Mouse (Mus musculus) neural tube, embryonic 12.5 days (tissue): ENCODE data around the gene Lrrc45. TPM values are rescaled to one million over a fixed set of nuclear protein-coding genes. Genes with fewer than 3 reads are reported as not detected.
"Not testable (repeated sequence)": the region's sequence is repeated elsewhere in the genome, so short reads cannot be mapped to it uniquely, and the experiment has no call there.

Experiments used
- ATAC-seq: fragments of 200-750 bp; cut with Nextera tagmentation; 2 replicates; pipeline ENCODE4 v1.8.0; 2017; ENCODE audit warnings: low read depth, mild to moderate bottlenecking, moderate TSS enrichment, moderate library complexity; ENCODE audit not compliant: low FRiP score
- H3K27ac ChIP-seq: fragments of 300-500 bp; sonication (generic); 2 replicates; pipeline ENCODE4 v1.5.1; 2016
- H3K27me3 ChIP-seq: fragments of 300-500 bp; sonication (generic); replicated peaks from 2 replicates; pipeline ENCODE4 v1.6.1; 2016; ENCODE audit warnings: mild to moderate bottlenecking
- H3K36me3 ChIP-seq: fragments of 300-500 bp; sonication (generic); 2 replicates; pipeline ENCODE4 v1.6.1; 2016; ENCODE audit warnings: mild to moderate bottlenecking
- H3K4me1 ChIP-seq: fragments of 300-500 bp; sonication (generic); 2 replicates; pipeline ENCODE4 v1.6.1; 2016
- H3K4me2 ChIP-seq: fragments of 300-500 bp; sonication (generic); replicated peaks from 2 replicates; pipeline ENCODE4 v1.6.1; 2016; ENCODE audit warnings: mild to moderate bottlenecking
- H3K4me3 ChIP-seq: fragments of 300-500 bp; sonication (generic); 2 replicates; pipeline ENCODE4 v1.5.1; 2016
- H3K9ac ChIP-seq: fragments of 300-500 bp; sonication (generic); 2 replicates; pipeline ENCODE4 v1.6.1; 2016; ENCODE audit warnings: mild to moderate bottlenecking
- H3K9me3 ChIP-seq: fragments of 300-500 bp; sonication (generic); 2 replicates; pipeline ENCODE4 v1.6.1; 2016; ENCODE audit warnings: mild to moderate bottlenecking
- WGBS: fragments of 180-500 bp; shearing (Covaris S2); methylation state at CpG from one replicate; pipeline ENCODE4 v1.1.7; 2016; 5-methylcytosine and 5-hydroxymethylcytosine counted together
- polyA plus RNA-seq: library from polyadenylated mRNA; unstranded; fragments of >200 nt; fragmentation: Nextera tagmentation; extraction: Ambion mirVana; gene quantifications from 2 replicates; pipeline ENCODE4 v1.2.1, GENCODE M21; 2016

The Lrrc45 gene
- polyA plus RNA-seq, 1 experiment from 2014 or later: 72.6 TPM

- no peaks in the 10 kb centered on the region for H3K36me3 ChIP-seq
- no peak overlapping the region for H3K4me2 ChIP-seq
- 85% methylated on average over 1 of the region's 1 CpGs for WGBS
- H3K9me3 ChIP-seq: no peaks in the 10 kb centered on the region
- H3K4me1 ChIP-seq: peaks cover 13% of the 10 kb centered on the region
- no peak overlapping the region for H3K4me3 ChIP-seq
- ATAC-seq: no peak
- H3K27me3 ChIP-seq: 0 out of 2 replicates have a peak, but pooled peaks cover 5% of the 10 kb centered on the region
- H3K9ac ChIP-seq: no peak overlapping the region
- H3K27ac ChIP-seq: no peak overlapping the region
Observed at GRCm38 (mm10) chr11:120731395-120731794, 17.7 kb downstream of the Lrrc45 start.

GRCm38 (mm10) chr11:120731858-120732680 is 18.3 kb downstream of the Lrrc45 start, which contains the start of gene Cbr2:
Cbr2 (minus strand) TSS chr11:120732114.
- no peak for ATAC-seq
- 0 out of 2 replicates have a peak, but pooled peaks cover 5% of the 10 kb centered on the region for H3K27me3 ChIP-seq
- WGBS: 76% methylated on average over 12 of the region's 12 CpGs
- no peak within 1 kb of the TSS for H3K9ac ChIP-seq
- H3K4me2 ChIP-seq: no peak within 1 kb of the TSS
- H3K36me3 ChIP-seq: no peaks in the 10 kb centered on the region
- no peaks in the 10 kb centered on the region for H3K9me3 ChIP-seq
- H3K4me1 ChIP-seq: peaks cover 6% of the 10 kb centered on the region
- H3K27ac ChIP-seq: no peak within 1 kb of the TSS
- no peak within 1 kb of the TSS for H3K4me3 ChIP-seq

- H3K27me3 ChIP-seq: 0 out of 2 replicates have a peak, but pooled peaks cover 4% of the 10 kb centered on the region
- no peak overlapping the region for H3K4me3 ChIP-seq
- no peak for ATAC-seq
- no peaks in the 10 kb centered on the region for H3K36me3 ChIP-seq
- no peak overlapping the region for H3K4me2 ChIP-seq
- H3K9ac ChIP-seq: no peak overlapping the region
- no peak overlapping the region for H3K27ac ChIP-seq
- no peaks in the 10 kb centered on the region for H3K9me3 ChIP-seq
- 68% methylated on average over 6 of the region's 6 CpGs for WGBS
- H3K4me1 ChIP-seq: peaks cover 6% of the 10 kb centered on the region; the same call in 1 of the 2 replicates
Observed at GRCm38 (mm10) chr11:120733521-120733920, 19.8 kb downstream of the Lrrc45 start.

GRCm38 (mm10) chr11:120736424-120736823 is 22.7 kb downstream of the Lrrc45 start:
- no peak overlapping the region for H3K9ac ChIP-seq
- no peaks in the 10 kb centered on the region for H3K9me3 ChIP-seq
- WGBS: 80% methylated on average over 6 of the region's 6 CpGs
- no peak overlapping the region for H3K27ac ChIP-seq
- no peaks in the 10 kb centered on the region for H3K36me3 ChIP-seq
- no peaks in the 10 kb centered on the region for H3K27me3 ChIP-seq
- H3K4me2 ChIP-seq: no peak overlapping the region
- H3K4me1 ChIP-seq: no peaks in the 10 kb centered on the region
- H3K4me3 ChIP-seq: no peak overlapping the region
- ATAC-seq: no peak

- WGBS: 92% methylated on average over 5 of the region's 5 CpGs
- Histone ChIP-seq H3K4me3 (no peak overlapping the region), H3K4me1 (no peaks in the 10 kb centered on the region), H3K36me3 (no peaks in the 10 kb centered on the region), H3K27ac (no peak overlapping the region), H3K27me3 (no peaks in the 10 kb centered on the region), H3K9me3 (no peaks in the 10 kb centered on the region), H3K9ac (no peak overlapping the region), H3K4me2 (no peak overlapping the region)
- no peak for ATAC-seq
Observed at GRCm38 (mm10) chr11:120740981-120741380, 27.3 kb downstream of the Lrrc45 start.

GRCm38 (mm10) chr11:120744121-120744701 is 30.5 kb downstream of the Lrrc45 start:
- Histone ChIP-seq H3K9ac (no peak overlapping the region), H3K36me3 (no peaks in the 10 kb centered on the region), H3K4me1 (no peaks in the 10 kb centered on the region), H3K4me3 (no peak overlapping the region), H3K4me2 (no peak overlapping the region), H3K9me3 (no peaks in the 10 kb centered on the region), H3K27me3 (no peaks in the 10 kb centered on the region), H3K27ac (no peak overlapping the region)
- ATAC-seq: no peak
- WGBS: 74% methylated on average over 7 of the region's 7 CpGs

GRCm38 (mm10) chr11:120747974-120748373 is 34.2 kb downstream of the Lrrc45 start:
- Histone ChIP-seq H3K9me3 (no peaks in the 10 kb centered on the region), H3K4me1 (no peaks in the 10 kb centered on the region), H3K36me3 (no peaks in the 10 kb centered on the region), H3K27me3 (no peaks in the 10 kb centered on the region), H3K27ac (no peak overlapping the region), H3K9ac (no peak overlapping the region), H3K4me2 (no peak overlapping the region), H3K4me3 (no peak overlapping the region)
- ATAC-seq: no peak
- WGBS: 70% methylated on average over 4 of the region's 4 CpGs

- Histone ChIP-seq H3K36me3 (no peaks in the 10 kb centered on the region), H3K4me1 (no peaks in the 10 kb centered on the region), H3K9ac (no peak overlapping the region), H3K27me3 (no peaks in the 10 kb centered on the region), H3K9me3 (no peaks in the 10 kb centered on the region), H3K27ac (no peak overlapping the region), H3K4me3 (no peak overlapping the region), H3K4me2 (no peak overlapping the region)
- ATAC-seq: no peak
- WGBS: 64% methylated on average over 8 of the region's 8 CpGs
Observed at GRCm38 (mm10) chr11:120749430-120749829, 35.7 kb downstream of the Lrrc45 start.

GRCm38 (mm10) chr11:120751606-120752005 is 37.9 kb downstream of the Lrrc45 start:
- H3K4me2 ChIP-seq: no peak overlapping the region
- H3K9ac ChIP-seq: no peak overlapping the region
- WGBS: 76% methylated on average over 4 of the region's 4 CpGs
- H3K4me3 ChIP-seq: no peak overlapping the region
- no peaks in the 10 kb centered on the region for H3K9me3 ChIP-seq
- H3K36me3 ChIP-seq: no peaks in the 10 kb centered on the region
- no peak for ATAC-seq
- no peaks in the 10 kb centered on the region for H3K4me1 ChIP-seq
- H3K27ac ChIP-seq: no peak overlapping the region
- H3K27me3 ChIP-seq: no peaks in the 10 kb centered on the region

GRCm38 (mm10) chr11:120760236-120760635 is 46.5 kb downstream of the Lrrc45 start:
- Histone ChIP-seq H3K27ac (no peak overlapping the region), H3K4me1 (no peaks in the 10 kb centered on the region), H3K36me3 (no peaks in the 10 kb centered on the region), H3K4me2 (no peak overlapping the region), H3K4me3 (no peak overlapping the region), H3K9me3 (peaks cover 15% of the 10 kb centered on the region), H3K27me3 (peaks cover 9% of the 10 kb centered on the region; the same call in 1 of the 2 replicates), H3K9ac (no peak overlapping the region)
- 92% methylated on average over 9 of the region's 9 CpGs for WGBS
- no peak for ATAC-seq

- 73% methylated on average over 14 of the region's 14 CpGs for WGBS
Observed at GRCm38 (mm10) chr11:120761811-120762671, 48.3 kb downstream of the Lrrc45 start.

GRCm38 (mm10) chr11:120762672-120763041 is 48.9 kb downstream of the Lrrc45 start, which contains the start of gene Hmga1b:
Hmga1b (plus strand) TSS chr11:120762794.
- H3K27ac ChIP-seq, H3K36me3 ChIP-seq, H3K27me3 ChIP-seq, ATAC-seq, H3K4me1 ChIP-seq, H3K9ac ChIP-seq, H3K4me3 ChIP-seq: not testable (repeated sequence)
- WGBS: 27% methylated on average over 14 of the region's 14 CpGs
- H3K4me2 ChIP-seq: peak within 1 kb of the TSS; percentile 31
- peaks cover 13% of the 10 kb centered on the region for H3K9me3 ChIP-seq

More at GRCm38 (mm10) chr11:120761811-120762671, 48.3 kb downstream of the Lrrc45 start:
- H3K9ac ChIP-seq: no peak overlapping the region
- ATAC-seq: no peak
- peaks cover 15% of the 10 kb centered on the region for H3K9me3 ChIP-seq
- H3K4me2 ChIP-seq: peak overlapping the region; percentile 31; the same call in 1 of the 2 replicates
- peaks cover 9% of the 10 kb centered on the region; the same call in 1 of the 2 replicates for H3K27me3 ChIP-seq
- H3K4me1 ChIP-seq: no peaks in the 10 kb centered on the region
- no peak overlapping the region for H3K27ac ChIP-seq
- no peak overlapping the region for H3K4me3 ChIP-seq
- no peaks in the 10 kb centered on the region for H3K36me3 ChIP-seq
